Mouse (Mus musculus) testis, adult 2 months (tissue): ENCODE measurements around the gene Spty2d1.

Experiments
- CTCF ChIP-seq: fragments of 200-500 bp; IDR thresholded peaks from 2 replicates; pipeline ENCODE4 v1.5.1; 2012; ENCODE audit warnings: low read depth, mild to moderate bottlenecking, inconsistent platforms, low read length, moderate library complexity; ENCODE audit not compliant: control insufficient read depth, insufficient read depth, insufficient replicate concordance
- POLR2A ChIP-seq: fragments of 200-500 bp; IDR thresholded peaks from 2 replicates; pipeline ENCODE4 v1.6.1; 2012; ENCODE audit warnings: low read depth, mild to moderate bottlenecking, inconsistent platforms, low read length, moderate library complexity; ENCODE audit not compliant: control insufficient read depth

DNA sequence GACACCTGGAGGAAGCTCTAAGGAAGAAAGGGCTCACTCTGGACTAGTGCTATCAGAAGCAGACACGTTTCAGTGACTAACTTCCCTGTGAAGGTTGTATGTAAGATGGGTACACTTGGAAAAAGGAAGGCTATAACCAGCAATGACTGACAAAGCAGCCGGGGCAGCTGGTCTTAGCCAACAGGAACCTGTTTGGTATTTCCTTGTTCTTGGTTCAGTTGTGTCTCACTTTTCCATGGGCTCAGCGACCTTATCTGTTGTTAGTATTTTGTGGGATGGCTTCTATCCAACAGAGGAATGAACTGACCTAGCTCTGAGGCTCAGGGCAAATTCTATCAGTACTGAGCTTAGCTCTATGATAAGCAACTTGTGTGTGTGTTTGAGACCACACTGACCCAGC is 47.2 kb downstream of the Spty2d1 start:
- TF ChIP-seq CTCF (no peak), POLR2A (no peak)
